ENCODE assay signal across 10 mouse cellular contexts in the genomic region with DNA sequence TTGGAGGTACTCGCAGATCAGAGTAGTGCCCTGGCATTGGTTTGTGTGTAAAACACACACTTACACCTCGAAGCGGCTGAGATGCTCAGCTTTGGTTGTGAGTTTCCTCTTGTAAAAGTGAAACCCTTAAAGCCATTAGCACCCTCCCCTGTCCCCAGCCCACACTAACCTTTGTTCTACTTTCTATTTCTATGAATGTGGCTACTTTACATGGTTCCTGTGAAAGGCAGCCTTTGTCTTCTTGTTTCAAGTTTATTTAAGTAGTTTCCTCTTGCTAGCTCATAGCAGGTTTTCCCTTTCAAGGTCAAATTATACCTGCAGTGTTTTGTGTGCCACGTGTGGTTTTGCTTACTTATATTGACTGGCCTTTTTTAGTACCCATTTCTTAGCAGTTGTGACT.
A peak's percentile ranks its signal among the peaks of the same experiment; 100 is the strongest.
DNase-seq lines count a peak whose midpoint lies in the region; ATAC-seq and TF ChIP-seq lines count a peak whose summit lies in the region.
"Had no signal": no experiment of that assay in that cellular context is flagged by ENCODE, and none has a peak within 500 bp of the region (broad histone marks: within the 10 kb centered on the region; RNA-seq: fewer than 3 reads in every experiment).

No protein-coding gene starts in this region.

- H3K27me3 ChIP-seq in kidney, postnatal 0 days (ENCODE audit: insufficient read depth, low read length): no peaks in the 10 kb centered on the region
- no peaks in the 10 kb centered on the region for H3K27me3 ChIP-seq in CH12.LX (replicated peaks)
- no peaks in the 10 kb centered on the region for H3K27me3 ChIP-seq in limb, embryonic 12.5 days
- H3K27me3 ChIP-seq in cerebellum, adult 2 months (ENCODE audit: control insufficient read depth, insufficient read depth, low read length): no peaks in the 10 kb centered on the region
- H3K27me3 ChIP-seq: forebrain, embryonic 13.5 days; midbrain, embryonic 12.5 days had no signal

- no peaks in the 10 kb centered on the region for H3K79me2 ChIP-seq in CH12.LX (replicated peaks; ENCODE audit: control insufficient read depth, extremely low read depth, insufficient read depth, poor library complexity, severe bottlenecking)

- no peak for DNase-seq in kidney, postnatal 0 days (ENCODE audit: low spot score)
- no peak for DNase-seq in kidney, adult 8-10 months
- DNase-seq in CD4-positive helper T cell, adult 2 months (ENCODE audit: low read depth, low spot score): peak; percentile 71
- DNase-seq in CH12.LX (ENCODE audit: extremely low read depth): peak; percentile 54
- no peak for DNase-seq in cerebellum, adult 2 months
- no peak for DNase-seq in urinary bladder, postnatal 10 days (ENCODE audit: low spot score)

- dilution Hi-C loops in CH12.LX (cut with MboI; ENCODE audit: extremely low pct_ligation_motif_present, extremely low pct_unique_long_range_greater_than_20kb, low sequenced_read_pairs): no loop called here

- 80% methylated on average over 4 of the region's 4 CpGs for WGBS in kidney, postnatal 0 days
- 71% methylated on average over 4 of the region's 4 CpGs for WGBS in limb, embryonic 12.5 days
- 90% methylated on average over 4 of the region's 4 CpGs for WGBS in cerebellum, adult 2 months

- H3K36me3 ChIP-seq in kidney, postnatal 0 days (ENCODE audit: insufficient read depth, low read length): peaks cover 14% of the 10 kb centered on the region; the same call in 1 of the 2 replicates
- H3K36me3 ChIP-seq in CH12.LX (replicated peaks in 1 of 2; ENCODE audit: control insufficient read depth in 1 of 2, insufficient read depth in 1 of 2, low read length in 1 of 2): peaks cover 19 to 77% of the 10 kb centered on the region in 2 experiments
- H3K36me3 ChIP-seq in limb, embryonic 12.5 days: peaks cover 25% of the 10 kb centered on the region; the same call in 1 of the 2 replicates

- peaks cover 12% of the 10 kb centered on the region for H3K4me1 ChIP-seq in kidney, postnatal 0 days (replicated peaks; ENCODE audit: insufficient read depth, low read length)
- H3K4me1 ChIP-seq in CH12.LX (ENCODE audit: control insufficient read depth in 1 of 2, insufficient read depth in 2 of 2): peaks cover 19 to 50% of the 10 kb centered on the region in 2 experiments
- peaks cover 30% of the 10 kb centered on the region for H3K4me1 ChIP-seq in limb, embryonic 12.5 days (replicated peaks)
- no peaks in the 10 kb centered on the region for H3K4me1 ChIP-seq in cerebellum, adult 2 months (ENCODE audit: control insufficient read depth, insufficient read depth, low read length)

- no peak overlapping the region for H3K4me2 ChIP-seq in kidney, postnatal 0 days (ENCODE audit: low read length)
- H3K4me2 ChIP-seq in CH12.LX (ENCODE audit: insufficient read depth, low read depth, poor library complexity, severe bottlenecking): peak overlapping the region; percentile 34
- no peak overlapping the region for H3K4me2 ChIP-seq in limb, embryonic 12.5 days
- H3K4me2 ChIP-seq: forebrain, embryonic 13.5 days; midbrain, embryonic 12.5 days had no signal

- no peak for TF ChIP-seq CTCF in kidney, postnatal 0 days (IDR thresholded peaks at IDR 0.05; ENCODE audit: low read depth)
- TF ChIP-seq CTCF in CH12.LX (conservative IDR thresholded peaks at IDR 0.05 in 1 of 2, IDR thresholded peaks at IDR 0.05 in 1 of 2; ENCODE audit: low read depth in 2 of 2, low read length in 2 of 2): no peak
- no peak for TF ChIP-seq CTCF in cerebellum, adult 2 months (IDR thresholded peaks at IDR 0.05; ENCODE audit: borderline replicate concordance, insufficient read depth, low read depth, low read length)

- in situ Hi-C loops in CH12.LX (cut with MboI; ENCODE audit: low pct_ligation_motif_present, low pct_unique_long_range_greater_than_20kb, low sequenced_read_pairs): no loop called here

- H3K27ac ChIP-seq in kidney, postnatal 0 days: peak overlapping the region; percentile 70
- H3K27ac ChIP-seq in CH12.LX (ENCODE audit: insufficient read depth, low read depth): peak overlapping the region; percentile 64; the same call in 1 of the 2 replicates
- H3K27ac ChIP-seq in limb, embryonic 12.5 days: peak overlapping the region; percentile 14; the same call in 1 of the 2 replicates
- no peak overlapping the region for H3K27ac ChIP-seq in cerebellum, adult 2 months (ENCODE audit: insufficient read depth, low read length)
- H3K27ac ChIP-seq: forebrain, embryonic 13.5 days; midbrain, embryonic 12.5 days had no signal

- no peak for TF ChIP-seq RAD21 in CH12.LX (IDR thresholded peaks at IDR 0.05; ENCODE audit: low read depth, low read length)

- H3K9me3 ChIP-seq in kidney, postnatal 0 days (replicated peaks; ENCODE audit: low read length): no peaks in the 10 kb centered on the region
- H3K9me3 ChIP-seq in CH12.LX (replicated peaks; ENCODE audit: low read length): no peaks in the 10 kb centered on the region
- no peaks in the 10 kb centered on the region for H3K9me3 ChIP-seq in limb, embryonic 12.5 days
- H3K9me3 ChIP-seq: forebrain, embryonic 13.5 days; midbrain, embryonic 12.5 days had no signal

- no peak for ATAC-seq in kidney, postnatal 0 days (replicated peaks; ENCODE audit: low FRiP score, low read depth)
- ATAC-seq in limb, embryonic 12.5 days (ENCODE audit: insufficient number of reproducible peaks, insufficient read depth, low FRiP score, low TSS enrichment, low read depth): no peak
- ATAC-seq in megakaryocyte-erythroid progenitor cell, adult 5-6 weeks (replicated peaks; ENCODE audit: low FRiP score, low TSS enrichment, poor library complexity, severe bottlenecking): no peak
- ATAC-seq: forebrain, embryonic 13.5 days had no signal

- TF ChIP-seq POLR2A in CH12.LX (IDR thresholded peaks at IDR 0.05; ENCODE audit: low read depth, low read length): no peak
- TF ChIP-seq POLR2A in cerebellum, adult 2 months (IDR thresholded peaks at IDR 0.05; ENCODE audit: borderline replicate concordance, insufficient read depth, low read length): no peak

- H3K9ac ChIP-seq in kidney, postnatal 0 days (ENCODE audit: low read depth, low read length): no peak overlapping the region
- H3K9ac ChIP-seq in CH12.LX (ENCODE audit: insufficient read depth, low read depth): no peak overlapping the region
- H3K9ac ChIP-seq in limb, embryonic 12.5 days (replicated peaks): no peak overlapping the region
- H3K9ac ChIP-seq: forebrain, embryonic 13.5 days; midbrain, embryonic 12.5 days had no signal

- TF ChIP-seq EP300 in CH12.LX (IDR thresholded peaks at IDR 0.05; ENCODE audit: low read length): peak; percentile 38; the same call in 1 of the 2 replicates

- no peak overlapping the region for H3K4me3 ChIP-seq in kidney, postnatal 0 days (replicated peaks; ENCODE audit: low read depth, low read length)
- H3K4me3 ChIP-seq in CH12.LX (replicated peaks in 1 of 3; ENCODE audit: low read depth in 2 of 3, low read length in 2 of 3, poor library complexity in 1 of 3): no peak overlapping the region
- H3K4me3 ChIP-seq in limb, embryonic 12.5 days (replicated peaks): no peak overlapping the region
- no peak overlapping the region for H3K4me3 ChIP-seq in cerebellum, adult 2 months (replicated peaks; ENCODE audit: insufficient read depth, low read depth, low read length)
- H3K4me3 ChIP-seq: forebrain, embryonic 13.5 days; midbrain, embryonic 12.5 days had no signal

TF ChIP-seq in CH12.LX, 34 proteins besides CTCF, POLR2A, EP300 and RAD21:
- TF ChIP-seq BHLHE40 (IDR thresholded peaks at IDR 0.05; ENCODE audit: low read depth, low read length): peak; percentile 79
- peak; percentile 42; the same call in 1 of the 2 replicates for TF ChIP-seq MAX (IDR thresholded peaks at IDR 0.05; ENCODE audit: low read length)
- no peak for TF ChIP-seq KAT2A (IDR thresholded peaks at IDR 0.05; ENCODE audit: insufficient replicate concordance, low read length)
- TF ChIP-seq PAX5 (IDR thresholded peaks at IDR 0.05; ENCODE audit: low read length): no peak
- TF ChIP-seq ZMIZ1 (IDR thresholded peaks at IDR 0.05; ENCODE audit: low read depth, low read length): no peak
- TF ChIP-seq MEF2A (IDR thresholded peaks at IDR 0.05; ENCODE audit: borderline replicate concordance, low read depth, low read length): peak; percentile 60; the same call in 1 of the 2 replicates
- TF ChIP-seq CHD2 (IDR thresholded peaks at IDR 0.05; ENCODE audit: low read length): no peak
- no peak for TF ChIP-seq CHD1 (IDR thresholded peaks at IDR 0.05; ENCODE audit: low read depth, low read length)
- peak; percentile 72 for TF ChIP-seq MAFK (IDR thresholded peaks at IDR 0.05; ENCODE audit: insufficient replicate concordance, low read length)
- no peak for TF ChIP-seq USF2 (conservative IDR thresholded peaks at IDR 0.05; ENCODE audit: low read depth, low read length)
- 0 out of 2 replicates have a peak, but pooled peaks have one; percentile 40 for TF ChIP-seq IRF4 (IDR thresholded peaks at IDR 0.05; ENCODE audit: low read depth, low read length)
- no peak for TF ChIP-seq TCF12 (IDR thresholded peaks at IDR 0.05; ENCODE audit: low read depth, low read length)
- TF ChIP-seq SIN3A (IDR thresholded peaks at IDR 0.05; ENCODE audit: low read length): peak; percentile 32; the same call in 1 of the 2 replicates
- no peak for TF ChIP-seq ELF1 (IDR thresholded peaks at IDR 0.05; ENCODE audit: low read depth, low read length)
- 0 out of 2 replicates have a peak, but pooled peaks have one; percentile 50 for TF ChIP-seq ETS1 (conservative IDR thresholded peaks at IDR 0.05; ENCODE audit: low read depth, low read length)
- TF ChIP-seq MYC (IDR thresholded peaks at IDR 0.05; ENCODE audit: low read depth, low read length): 0 out of 2 replicates have a peak, but pooled peaks have one; percentile 18
TF ChIP-seq in CH12.LX: peak in this region for 8.

Comparison
In these comparisons a context has a peak if more than half of its experiments do, and no peak if none do; other contexts are left out.
1. DNase-seq: peak in CD4-positive helper T cell, adult 2 months (single experiment) and CH12.LX (single experiment); none in kidney, postnatal 0 days (single experiment), kidney, adult 8-10 months (0 of 2), cerebellum, adult 2 months (0 of 2) and urinary bladder, postnatal 10 days (single experiment).